Mouse (Mus musculus): ENCODE measurements around the gene Sec14l5.

DNA sequence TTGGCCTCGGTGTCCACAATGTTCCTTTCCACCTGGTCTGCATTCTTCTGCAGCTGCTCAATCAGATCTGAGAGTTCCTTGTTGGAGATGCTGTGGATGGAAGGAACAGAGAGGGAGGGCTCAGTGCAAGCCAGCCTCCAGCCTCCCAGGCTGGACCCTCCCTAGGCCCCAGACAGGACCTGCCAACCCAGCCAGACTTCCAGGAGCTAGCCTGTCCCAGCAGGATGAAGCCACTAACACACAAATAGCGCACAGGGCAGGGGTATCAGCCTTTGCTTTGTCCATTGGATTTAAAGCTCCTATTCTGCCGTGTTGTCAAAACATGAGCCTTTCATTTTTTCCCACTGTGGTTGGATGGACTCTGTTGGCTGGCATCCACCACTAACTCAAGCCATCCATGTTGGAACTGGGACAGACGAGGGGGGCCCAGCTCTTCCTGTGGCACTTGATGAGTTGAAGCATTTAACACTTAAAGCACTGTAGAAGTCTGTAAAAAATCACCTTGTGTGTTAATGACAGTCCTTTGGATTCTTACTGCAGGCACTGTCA, 33.8 kb upstream of the Sec14l5 start:
- TF ChIP-seq POLR2A (IDR thresholded peaks at IDR 0.05; ENCODE audit: control insufficient read depth, low read depth, low read length) (no peak), CTCF (IDR thresholded peaks at IDR 0.05; ENCODE audit: control insufficient read depth, insufficient read depth, insufficient replicate concordance, low read depth, low read length) (no peak)
